Mouse (Mus musculus) thymus, postnatal 25 days (tissue): ENCODE measurements around the gene Uvrag.

Experiments used
- DNase-seq: peaks from one replicate; pipeline ENCODE4 v3.0.0; 2022

Uvrag gene

DNA sequence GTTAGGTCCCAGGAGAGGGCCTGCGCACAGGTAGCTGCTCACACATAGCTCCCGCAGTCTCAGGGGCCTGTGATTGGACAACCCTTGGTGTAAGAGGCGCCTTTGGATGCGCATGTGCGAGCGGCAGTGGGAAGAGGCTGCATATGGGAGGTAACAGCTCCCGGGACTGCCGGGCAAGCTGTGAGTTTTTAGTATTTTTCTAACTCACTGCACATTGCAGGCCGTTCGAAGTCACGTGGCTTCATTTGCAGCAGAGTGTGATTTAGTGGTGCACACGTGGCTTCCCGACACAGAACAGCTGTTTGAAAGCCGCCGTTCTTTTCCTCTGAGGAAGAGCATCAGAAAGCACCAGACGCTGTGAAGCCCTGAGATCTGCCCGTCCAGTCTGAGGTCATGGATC lies 125.5 kb downstream of the Uvrag start:
- no peak for DNase-seq

DNA sequence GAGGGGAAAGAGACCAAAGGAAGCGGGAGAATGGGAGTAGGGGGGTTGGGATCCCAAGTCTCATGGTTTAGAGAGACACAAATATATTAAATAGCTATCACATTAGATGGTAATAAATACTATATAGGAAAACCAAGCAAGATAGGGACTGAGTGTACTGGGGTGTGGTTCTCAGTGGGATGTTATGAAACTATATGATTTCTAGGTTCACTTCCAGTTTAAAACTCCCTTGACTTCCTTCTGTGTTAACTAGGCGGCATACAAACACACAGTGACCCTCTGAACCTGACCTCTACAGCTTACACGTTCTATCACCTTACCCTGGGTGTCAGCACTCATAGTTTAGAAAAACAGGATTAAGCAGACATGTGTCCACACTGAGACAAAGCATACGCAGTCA lies 126.3 kb downstream of the Uvrag start:
- DNase-seq, result no peak

DNA sequence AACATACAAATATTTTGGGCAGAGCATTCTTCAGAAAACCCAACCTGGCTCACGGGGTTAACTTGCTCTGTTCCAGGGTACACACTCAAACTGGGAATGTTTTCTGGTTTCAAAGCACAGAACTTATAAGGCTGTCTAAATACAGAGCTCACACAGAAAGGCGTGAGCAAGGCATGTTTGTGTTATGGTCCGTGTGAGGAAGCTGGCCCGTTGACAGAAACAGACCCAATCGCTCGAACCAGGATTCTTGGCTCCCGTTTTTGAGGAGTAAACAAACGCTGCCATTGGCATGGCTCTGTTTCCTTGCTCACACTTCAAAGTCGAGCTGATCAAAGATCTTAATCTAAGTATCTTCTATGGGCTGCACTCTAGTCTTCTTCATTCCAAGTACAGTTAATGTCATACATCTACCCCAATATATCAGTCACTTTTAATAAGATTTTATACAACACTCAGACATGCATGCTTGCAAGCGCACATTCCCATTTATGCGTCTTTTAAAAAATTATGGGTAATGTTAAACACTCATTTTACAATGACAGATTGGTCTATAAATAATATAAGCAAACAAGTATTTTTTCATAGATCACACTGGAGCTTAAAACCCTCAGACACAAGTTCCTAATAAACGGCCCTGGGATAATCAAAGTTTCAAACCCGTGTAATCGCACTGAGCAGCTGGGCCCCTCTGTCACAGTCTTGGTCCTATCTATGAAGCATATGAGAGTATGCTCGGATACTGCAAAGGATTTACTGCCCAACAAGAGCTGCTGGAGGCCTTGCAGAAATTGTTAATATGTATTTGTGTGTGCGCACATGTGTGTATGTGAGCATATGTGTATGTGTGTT lies 133.2 kb downstream of the Uvrag start:
- DNase-seq, result no peak

DNA sequence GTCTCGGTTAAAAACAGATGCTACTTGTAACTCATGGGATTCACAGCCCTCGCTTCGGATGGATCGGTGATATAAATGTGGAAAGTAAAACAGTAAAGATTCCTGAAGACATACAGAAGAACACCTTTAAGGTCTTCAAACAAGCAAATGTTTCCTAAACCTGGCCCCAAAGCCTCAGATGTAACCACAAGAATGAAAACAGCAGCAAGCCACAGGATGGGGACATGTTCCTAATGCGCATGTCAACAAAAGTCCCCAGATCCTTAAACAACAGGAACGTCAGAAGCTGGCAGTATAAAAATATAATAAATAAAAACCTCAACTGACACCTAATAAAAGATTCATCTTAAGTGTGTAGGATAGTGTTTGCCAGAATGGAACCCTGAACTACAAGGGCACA lies 137.7 kb downstream of the Uvrag start:
- DNase-seq, result no peak

DNA sequence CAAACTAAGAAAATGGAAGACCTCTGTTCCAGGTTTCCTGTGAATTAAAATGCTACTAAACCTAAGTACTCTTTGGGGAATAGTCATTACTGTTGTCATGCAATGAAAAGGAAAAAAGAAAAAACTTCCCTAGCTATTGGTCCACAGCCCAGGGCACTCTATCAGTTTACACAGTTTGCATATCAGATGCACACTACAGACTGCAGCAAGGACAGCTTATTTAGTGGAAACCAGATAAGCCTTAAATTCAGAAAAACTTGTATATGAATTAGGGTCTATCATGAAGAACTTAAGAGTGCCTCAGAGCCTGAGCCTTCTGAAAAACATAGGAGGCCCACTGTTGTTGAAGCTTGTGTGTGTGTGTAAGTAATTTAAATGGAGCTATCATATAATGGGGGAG lies 142.2 kb downstream of the Uvrag start:
- no peak for DNase-seq

DNA sequence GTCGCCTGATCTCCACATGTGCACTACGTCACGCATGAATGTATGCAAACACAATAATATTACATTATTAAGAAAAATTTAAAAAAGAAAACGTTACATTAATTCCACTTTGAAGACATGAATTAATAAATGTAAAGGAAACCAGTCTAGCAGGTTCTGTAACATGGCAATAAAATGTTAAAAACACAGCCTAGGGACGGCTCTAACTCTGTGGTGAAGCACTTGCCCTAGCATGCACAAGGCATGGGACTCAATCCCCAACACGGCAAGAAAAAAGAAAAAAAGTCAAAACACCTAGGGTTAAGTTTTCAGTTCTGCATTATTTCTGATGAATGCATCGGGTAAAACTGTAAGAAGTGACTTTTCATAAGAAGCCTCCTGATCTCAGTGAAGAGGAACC lies 143.2 kb downstream of the Uvrag start:
- DNase-seq, result no peak

DNA sequence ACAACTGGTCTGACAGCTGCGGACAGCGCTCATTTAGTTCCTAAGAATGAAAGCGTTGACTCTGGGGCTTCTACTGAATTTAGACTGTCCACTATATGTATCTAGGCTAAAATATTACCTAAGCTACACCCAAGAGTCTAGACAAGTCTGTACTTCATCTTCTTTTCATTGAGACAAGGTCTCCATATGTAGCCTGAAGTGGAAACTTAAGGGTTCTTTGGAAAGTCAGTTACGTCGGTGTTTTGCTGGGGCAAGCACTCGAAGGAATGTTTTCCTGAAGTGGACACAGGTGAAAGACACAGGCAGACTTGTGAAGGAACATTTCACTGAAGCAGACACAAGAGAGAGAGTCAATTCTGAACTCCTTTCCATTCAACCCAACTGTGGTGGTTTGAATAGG lies 144.2 kb downstream of the Uvrag start:
- no peak for DNase-seq

DNA sequence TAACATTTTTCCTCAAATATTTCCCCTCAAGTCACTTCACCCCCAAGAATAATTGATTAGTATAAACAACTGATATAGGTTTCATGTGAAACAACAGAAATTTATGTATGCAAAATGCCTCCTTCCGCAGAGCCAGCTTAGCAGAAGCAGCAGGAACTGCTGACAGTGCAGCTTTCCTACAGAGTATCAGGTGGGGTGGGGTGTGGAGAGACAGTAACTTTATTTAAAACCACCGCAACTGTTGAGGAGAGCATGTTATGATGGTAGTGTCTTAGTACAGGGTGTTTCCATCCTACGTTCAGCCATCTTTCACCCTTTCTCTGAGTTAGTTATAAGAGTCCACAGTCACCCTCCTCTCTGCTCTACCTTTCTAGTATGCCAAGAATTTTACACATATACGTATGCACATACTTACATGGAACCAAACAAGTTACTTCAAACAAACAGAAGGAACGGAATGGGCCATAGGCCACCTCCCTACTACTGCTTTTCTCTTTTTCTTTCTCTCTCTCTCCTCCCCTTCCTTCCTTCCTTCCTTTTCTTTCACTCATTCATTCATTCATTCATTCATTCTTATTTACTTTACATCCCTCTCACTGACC lies 145.7 kb downstream of the Uvrag start:
- no peak for DNase-seq

DNA sequence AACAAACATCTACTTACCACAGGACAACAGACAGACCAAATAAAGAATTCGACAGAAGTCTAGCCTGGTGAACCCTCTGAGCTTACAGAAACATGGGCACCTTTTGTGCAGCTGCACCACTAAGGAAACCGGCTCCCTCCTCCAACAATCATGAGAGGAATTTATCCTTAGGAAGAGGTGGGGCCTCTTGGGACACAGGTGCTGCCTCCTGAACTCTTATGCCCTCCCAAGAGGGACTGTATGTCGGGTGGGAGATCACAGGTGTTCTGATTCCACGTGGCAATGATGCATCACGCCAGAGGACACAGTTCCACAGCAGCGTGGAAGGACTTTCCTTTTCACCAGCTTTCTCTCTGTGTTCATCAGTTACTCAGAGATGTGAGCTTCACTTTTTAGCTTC lies 146.8 kb downstream of the Uvrag start:
- no peak for DNase-seq

DNA sequence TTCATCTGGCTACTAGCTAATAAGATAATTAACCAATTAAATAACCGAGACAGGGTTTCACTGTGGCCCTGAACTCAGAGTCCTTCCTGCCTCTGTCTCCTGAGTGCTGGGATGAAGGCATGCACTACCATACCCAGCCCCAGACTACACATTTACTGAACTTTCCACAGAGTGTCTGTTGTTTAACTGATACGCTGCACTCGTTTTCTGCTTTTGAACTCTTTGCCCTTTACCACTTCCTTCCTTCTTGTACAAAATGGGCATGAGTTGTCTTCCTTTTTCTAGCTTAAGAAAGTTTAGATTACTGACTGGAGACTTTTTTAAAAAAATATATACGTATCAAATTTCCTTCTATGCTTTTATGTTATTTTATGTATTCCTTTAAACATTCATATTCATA lies 147.5 kb downstream of the Uvrag start:
- DNase-seq, result peak; percentile 36

DNA sequence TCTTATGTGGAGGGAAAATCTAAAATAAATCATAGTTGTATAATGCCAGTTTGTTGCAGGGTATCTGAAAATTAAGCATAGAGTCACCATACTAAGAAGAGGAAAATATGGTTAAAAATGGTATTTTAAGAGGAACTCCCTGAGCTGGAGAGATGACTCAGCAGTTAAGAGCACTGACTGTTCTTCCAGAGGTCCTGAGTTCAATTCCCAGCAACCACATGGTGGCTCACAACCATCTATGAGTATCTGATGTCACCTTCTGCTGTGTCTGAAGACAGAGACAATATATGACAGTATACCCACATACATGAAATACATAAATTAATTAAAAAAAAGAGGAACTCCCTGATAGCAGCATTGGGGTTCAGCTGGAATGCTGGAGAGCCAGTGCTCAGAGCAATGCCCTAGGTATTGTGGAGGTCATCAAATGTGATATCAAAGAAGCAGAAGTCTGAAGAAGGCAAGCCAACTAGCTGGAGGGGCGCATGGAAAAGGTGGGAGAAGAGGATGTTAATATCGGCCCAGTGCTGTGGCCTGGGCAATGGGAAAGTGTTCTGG lies 149.7 kb downstream of the Uvrag start:
- DNase-seq, result no peak

DNA sequence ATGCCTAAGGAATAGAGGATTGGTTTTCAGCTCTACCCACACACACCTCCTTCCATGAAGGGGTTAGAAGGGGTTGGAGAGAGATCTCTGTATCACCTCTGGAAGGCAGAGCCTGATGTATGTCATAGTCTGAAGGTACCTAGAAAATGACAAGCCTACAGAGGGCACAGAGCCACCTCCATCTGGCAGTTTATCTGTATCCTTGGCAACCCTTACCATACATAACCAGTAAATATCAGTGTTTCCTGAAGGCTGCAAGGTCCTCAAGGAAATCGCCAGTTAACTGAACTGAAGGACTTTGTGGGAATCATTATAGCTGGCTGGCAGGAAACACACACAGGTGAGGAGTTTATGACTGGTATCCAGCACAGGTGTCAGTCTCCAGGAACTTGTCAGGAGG lies 150.4 kb downstream of the Uvrag start:
- DNase-seq, result no peak

DNA sequence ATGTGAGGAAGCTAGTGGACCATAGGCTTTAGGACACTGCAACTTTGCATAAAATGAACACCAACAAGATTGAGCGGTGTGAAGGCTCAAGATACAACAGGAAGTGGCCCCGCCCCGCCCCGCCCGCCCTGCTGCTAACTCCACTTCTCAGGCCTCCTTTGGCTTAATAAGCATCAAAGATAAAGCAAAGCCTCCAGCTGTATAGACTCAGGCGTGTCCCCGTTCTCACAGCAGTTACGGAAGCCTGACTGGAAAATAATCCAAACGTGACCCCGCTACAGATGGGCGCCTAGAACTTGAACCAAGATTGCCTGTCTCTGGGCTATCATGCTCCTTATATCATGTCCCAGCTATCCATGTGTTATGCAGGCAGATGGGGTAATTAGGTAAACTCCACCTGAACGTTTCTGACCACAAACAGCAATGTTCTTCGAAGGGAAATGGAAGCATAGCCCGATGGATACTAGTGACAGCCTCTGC lies 153.9 kb downstream of the Uvrag start:
- no peak for DNase-seq

DNA sequence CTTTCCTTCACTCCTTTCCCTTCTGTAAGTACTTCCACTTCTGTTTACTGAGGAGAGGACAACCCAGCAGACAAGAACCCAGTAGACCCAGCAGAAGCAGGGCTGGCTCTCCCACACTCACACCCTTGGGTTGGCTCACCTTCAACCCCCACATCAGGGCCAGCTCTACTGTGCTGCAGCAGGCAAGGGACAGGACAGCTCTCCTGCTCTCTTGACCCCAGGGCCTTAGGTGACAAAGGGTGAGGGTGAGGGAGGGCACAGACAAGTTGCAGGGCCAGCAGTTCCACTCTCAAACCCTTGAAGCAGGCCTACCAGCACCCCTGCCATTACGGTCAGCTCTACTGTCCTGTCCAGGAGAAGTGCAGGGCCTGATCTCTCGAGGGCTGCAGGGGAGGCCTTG lies 155.0 kb downstream of the Uvrag start:
- DNase-seq, result no peak

DNA sequence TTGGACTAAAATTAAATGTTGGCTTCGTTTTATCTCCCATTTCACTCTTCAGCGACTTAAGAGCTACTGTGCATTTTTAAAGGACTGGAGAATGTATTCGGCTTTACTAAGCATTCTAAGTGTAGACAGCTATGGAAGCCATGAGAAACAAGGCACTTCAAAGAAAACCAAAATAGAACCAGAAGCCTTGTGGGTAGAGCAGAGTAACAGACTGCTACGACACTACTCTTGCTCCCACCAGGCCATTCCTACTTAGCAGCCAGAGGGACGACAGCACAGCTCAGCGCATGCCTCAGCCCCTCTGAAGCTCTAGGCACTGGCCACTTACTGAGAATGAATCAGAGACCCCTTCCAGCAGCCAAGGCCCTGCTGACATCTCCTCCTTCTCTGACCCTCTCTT lies 155.5 kb downstream of the Uvrag start:
- DNase-seq, result no peak

DNA sequence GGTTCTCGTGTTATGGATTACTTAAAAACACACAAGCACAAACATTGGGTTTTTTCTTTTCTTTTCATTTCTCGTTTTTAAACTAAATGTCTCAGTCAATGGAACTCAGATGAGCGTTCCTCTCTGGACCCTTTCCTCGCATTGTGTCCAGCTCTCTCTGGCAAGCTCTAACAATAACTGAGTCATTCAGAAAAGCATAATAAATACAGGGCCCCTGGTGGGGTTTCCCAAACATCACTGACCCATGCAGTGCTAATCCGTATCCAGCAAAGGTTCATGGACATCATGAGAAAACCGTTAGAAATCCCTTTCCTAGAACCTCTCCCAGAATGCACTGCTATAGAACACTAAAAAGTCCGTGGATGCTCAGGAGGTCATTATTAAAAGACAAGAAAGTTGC lies 156.6 kb downstream of the Uvrag start:
- no peak for DNase-seq

DNA sequence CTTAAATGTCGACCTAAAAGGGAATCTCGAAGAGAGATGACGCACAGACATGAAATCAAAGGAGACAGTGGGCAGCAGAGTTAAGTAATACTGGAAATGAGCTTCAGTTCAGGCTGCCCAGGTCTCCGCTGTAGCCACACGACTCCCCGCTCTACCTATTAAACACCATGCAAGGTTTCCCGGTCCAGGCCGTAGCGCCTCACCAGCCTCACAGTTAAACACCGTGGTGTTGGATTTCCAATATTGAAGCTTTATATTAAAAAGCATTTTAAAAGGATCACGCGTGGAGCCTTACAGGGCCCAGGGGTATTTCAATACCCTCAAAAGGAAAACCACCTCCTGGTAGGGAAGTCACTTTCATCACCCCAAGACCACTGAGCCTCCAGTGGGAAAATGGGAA lies 157.9 kb downstream of the Uvrag start:
- DNase-seq, result no peak

DNA sequence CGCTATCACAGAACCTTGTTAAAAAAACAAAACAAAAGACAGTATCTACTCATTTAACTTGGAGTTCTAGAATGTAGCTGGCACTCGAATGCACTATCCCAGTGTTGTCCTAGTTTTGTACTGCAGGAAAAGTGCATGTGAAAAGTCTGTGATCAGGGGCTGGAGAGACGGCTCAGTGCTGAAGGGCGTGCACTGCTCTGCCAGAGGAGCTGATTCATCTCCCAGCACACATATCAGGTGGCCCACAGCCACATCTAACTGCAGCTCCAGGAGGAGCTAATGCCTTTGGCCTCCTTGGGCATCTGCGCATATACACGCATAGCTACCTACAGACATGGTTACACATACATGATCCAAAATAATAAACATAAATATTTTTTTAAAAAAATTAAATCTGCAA lies 159.5 kb downstream of the Uvrag start:
- no peak for DNase-seq

DNA sequence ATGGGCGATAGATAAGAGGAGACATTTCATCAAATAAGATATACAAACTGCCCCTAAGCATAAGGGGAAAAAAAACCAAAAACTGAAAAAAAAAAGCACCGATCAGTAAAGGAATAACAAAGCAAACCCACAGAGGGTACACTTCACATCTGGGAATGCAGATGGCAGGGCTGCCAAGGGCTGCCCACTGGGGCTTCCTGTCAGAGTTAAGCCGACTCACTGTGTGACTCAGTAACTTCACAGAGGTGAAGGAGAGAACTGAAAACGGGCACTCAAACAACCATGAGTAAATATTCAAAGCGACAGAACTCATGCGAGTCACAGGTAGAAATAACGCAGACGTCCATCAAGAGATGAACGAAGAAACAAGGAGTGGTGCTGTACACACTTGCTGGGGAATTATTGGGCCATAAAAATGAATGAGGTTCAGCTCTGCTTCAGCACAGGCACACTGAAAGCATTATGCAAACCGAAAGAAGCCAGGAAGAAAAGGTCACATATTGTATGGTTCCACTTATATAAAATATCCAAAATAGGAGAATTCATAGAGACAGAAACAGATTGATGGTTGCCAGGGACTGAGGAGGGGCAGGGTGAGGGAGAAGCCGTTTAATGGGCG lies 164.0 kb downstream of the Uvrag start:
- peak; percentile 21 for DNase-seq

DNA sequence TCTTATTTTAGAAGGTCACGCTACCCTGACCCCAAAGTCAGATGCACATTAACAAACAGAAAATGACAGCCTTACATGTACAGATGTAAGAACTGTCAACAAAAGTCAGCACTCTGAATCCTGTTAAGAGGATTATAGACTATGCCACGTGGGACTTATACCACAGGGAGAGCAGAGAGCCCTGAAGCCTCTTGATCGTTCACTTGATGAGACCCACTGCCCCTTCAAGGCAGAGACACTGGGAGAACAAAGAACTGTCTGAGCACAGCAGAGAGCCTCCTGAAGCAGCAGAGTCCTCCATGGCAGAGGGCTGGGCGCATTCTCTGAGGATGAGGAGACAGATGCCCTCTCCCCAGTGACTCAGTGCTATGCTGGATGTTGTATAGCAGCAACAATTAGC lies 166.4 kb downstream of the Uvrag start:
- DNase-seq, result no peak

DNA sequence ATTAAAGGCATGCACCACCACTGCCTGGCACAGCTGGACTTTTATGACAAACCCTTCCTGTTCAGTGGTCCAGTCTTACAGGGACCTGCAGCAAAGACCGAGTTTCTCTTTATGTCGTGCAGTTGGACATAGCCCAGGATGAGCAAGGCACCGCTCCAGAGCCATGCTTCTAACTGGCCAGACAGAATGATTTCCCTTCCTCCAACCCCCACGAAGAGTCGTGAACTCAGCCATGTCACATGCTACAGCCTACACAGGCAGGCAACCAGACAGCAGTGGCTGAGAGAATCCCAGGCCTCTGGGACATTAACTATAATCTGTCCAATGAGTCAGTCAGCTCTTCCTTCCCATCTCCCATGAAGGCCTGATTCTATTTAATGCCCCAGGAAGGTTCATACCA lies 170.2 kb downstream of the Uvrag start:
- no peak for DNase-seq

DNA sequence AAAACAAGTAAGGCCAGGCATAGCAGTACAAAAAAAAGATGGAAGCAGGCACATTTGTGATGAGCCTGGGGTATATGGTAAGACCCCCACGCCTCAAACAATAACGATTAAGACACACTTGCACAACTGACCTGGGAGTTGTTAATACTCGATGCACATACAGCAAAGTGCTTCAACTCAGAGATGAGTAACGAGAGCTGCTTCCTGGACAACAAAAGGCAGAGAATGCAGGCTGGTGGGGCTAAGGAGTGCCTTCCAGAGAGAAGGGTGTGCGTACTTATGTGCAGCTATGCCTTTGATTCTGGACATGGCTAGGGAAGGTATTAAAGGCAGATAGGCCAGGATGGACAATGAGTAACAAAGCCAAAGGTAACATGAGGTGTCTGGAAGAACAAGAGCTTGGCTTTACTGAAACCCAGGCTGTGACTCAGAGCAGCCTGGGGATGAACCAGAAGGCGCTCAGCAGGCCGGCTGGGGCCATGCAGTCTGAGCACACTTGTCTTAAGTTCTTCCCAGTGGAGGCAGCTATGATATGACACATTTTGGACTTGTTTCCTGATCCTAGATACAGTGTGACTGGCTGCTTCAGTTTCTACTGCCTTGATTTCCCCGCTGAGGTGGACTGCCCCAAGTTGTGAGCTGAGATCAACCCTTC lies 172.1 kb downstream of the Uvrag start:
- DNase-seq, result no peak

DNA sequence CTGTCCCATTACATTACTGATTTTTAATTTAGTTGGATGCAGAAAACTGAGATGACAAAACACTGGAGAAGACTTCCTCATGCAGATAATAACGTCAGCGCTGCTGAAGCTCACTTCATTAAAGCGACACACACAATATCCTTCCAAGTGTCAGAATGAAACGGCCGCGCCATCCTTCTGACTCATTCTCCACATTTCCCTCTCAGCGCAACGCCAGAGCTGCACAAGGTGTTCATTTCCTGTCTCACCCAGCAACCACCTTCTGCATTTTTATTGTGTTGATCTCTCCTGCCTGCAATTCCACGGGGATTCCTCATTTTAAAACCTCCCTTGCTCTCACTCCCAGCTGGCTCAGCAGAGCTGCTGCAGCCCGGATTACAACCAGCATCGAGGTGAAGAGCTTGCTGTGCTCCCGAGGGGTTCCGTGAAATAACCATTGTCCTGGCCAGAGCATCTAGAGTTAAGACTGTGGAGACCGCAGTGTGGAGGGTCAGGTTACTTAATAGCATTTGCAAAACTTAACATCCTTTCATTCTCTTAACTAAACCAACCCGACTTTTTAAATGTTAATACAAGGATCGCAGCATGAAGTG lies 172.8 kb downstream of the Uvrag start:
- DNase-seq, result no peak
